ENCODE assay signal across 16 mouse cellular contexts in the genomic region with DNA sequence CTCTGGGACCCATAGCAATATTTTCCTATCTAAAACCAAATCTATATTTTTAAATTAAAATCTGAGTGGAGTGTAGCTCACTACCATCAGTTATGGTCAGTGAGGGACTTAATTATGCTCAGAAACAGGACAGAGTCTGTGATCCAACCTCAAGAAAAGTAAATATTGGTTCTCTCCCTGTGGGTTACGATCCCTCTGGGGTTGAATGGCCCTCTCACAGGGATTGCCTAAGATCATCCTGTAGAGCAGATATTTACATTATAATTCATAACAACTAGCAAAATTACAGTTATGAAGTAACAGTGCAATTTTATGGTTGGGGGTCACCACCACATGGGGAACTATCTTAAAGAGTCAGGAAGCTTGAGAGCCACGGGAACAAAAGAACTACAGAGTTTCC.
"Had no signal": no experiment of that assay in that cellular context is flagged by ENCODE, and none has a peak within 500 bp of the region (broad histone marks: within the 10 kb centered on the region; RNA-seq: fewer than 3 reads in every experiment).

No protein-coding gene starts in this region.

- H3K27me3 ChIP-seq: limb, embryonic 15.5 days; midbrain, embryonic 12.5 days; neural tube, embryonic 13.5 days had no signal

- H3K9ac ChIP-seq: limb, embryonic 15.5 days; midbrain, embryonic 12.5 days; neural tube, embryonic 13.5 days had no signal

- H3K4me2 ChIP-seq: limb, embryonic 15.5 days; midbrain, embryonic 12.5 days; neural tube, embryonic 13.5 days had no signal

- H3K9me3 ChIP-seq: limb, embryonic 15.5 days; midbrain, embryonic 12.5 days; neural tube, embryonic 13.5 days had no signal

- DNase-seq: kidney, adult 11 months; kidney, adult 9 months; kidney, postnatal 36 days; layer of hippocampus, adult 9-11 months; layer of hippocampus, postnatal 36 days; lung, postnatal 10 days; retina, postnatal 1 day; right cerebral cortex, postnatal 4 days; spleen, adult 18-20 months; thymus, postnatal 36 days had no signal

- ATAC-seq: midbrain, embryonic 16.5 days had no signal

- H3K4me1 ChIP-seq: limb, embryonic 15.5 days had no signal

- H3K36me3 ChIP-seq: limb, embryonic 15.5 days; midbrain, embryonic 12.5 days; neural tube, embryonic 13.5 days had no signal

- H3K27ac ChIP-seq: kidney, postnatal 0 days; limb, embryonic 15.5 days; macrophage; midbrain, embryonic 12.5 days; neural tube, embryonic 13.5 days had no signal

- H3K4me3 ChIP-seq: limb, embryonic 15.5 days; midbrain, embryonic 12.5 days; neural tube, embryonic 13.5 days had no signal
